Mouse (Mus musculus) midbrain, embryonic 14.5 days (tissue): Measurements from ENCODE around the gene Foxred2. TPM values are rescaled to one million over a fixed set of nuclear protein-coding genes. Genes with fewer than 3 reads are reported as not detected.

ENCODE experiments used
- ATAC-seq: fragments of 200-750 bp; cut with Nextera tagmentation; 2 replicates; pipeline ENCODE4 v1.8.0; 2017; ENCODE audit warnings: moderate number of reproducible peaks, moderate library complexity; ENCODE audit not compliant: low FRiP score, low TSS enrichment
- DNase-seq: peaks from one replicate; pipeline ENCODE4 v3.0.0-alpha.2; 2015
- H3K27ac ChIP-seq: fragments of 300-500 bp; sonication (generic); replicated peaks from 2 replicates; pipeline ENCODE4 v1.5.1; 2014; ENCODE audit warnings: mild to moderate bottlenecking, low read depth, low read length, moderate library complexity
- H3K27me3 ChIP-seq: fragments of 300-500 bp; sonication (generic); 2 replicates; pipeline ENCODE4 v1.6.1; 2014; ENCODE audit warnings: low read length, control low read depth, mixed read lengths; ENCODE audit not compliant: control insufficient read depth, insufficient read depth
- H3K36me3 ChIP-seq: fragments of 300-500 bp; sonication (generic); 2 replicates; pipeline ENCODE4 v1.6.1; 2014; ENCODE audit warnings: low read length, control low read depth; ENCODE audit not compliant: control insufficient read depth, insufficient read depth
- H3K4me1 ChIP-seq: fragments of 300-500 bp; sonication (generic); 2 replicates; pipeline ENCODE4 v1.6.1; 2014; ENCODE audit warnings: mild to moderate bottlenecking, antibody characterized with exemption, low read length, control low read depth; ENCODE audit not compliant: control insufficient read depth, insufficient read depth
- H3K4me2 ChIP-seq: fragments of 300-500 bp; sonication (generic); 2 replicates; pipeline ENCODE4 v1.6.1; 2014; ENCODE audit warnings: mild to moderate bottlenecking, low read length, moderate library complexity
- H3K4me3 ChIP-seq: fragments of 300-500 bp; sonication (generic); replicated peaks from 2 replicates; pipeline ENCODE4 v1.5.1; 2014; ENCODE audit warnings: low read depth, low read length
- H3K9ac ChIP-seq: fragments of 300-500 bp; sonication (generic); replicated peaks from 2 replicates; pipeline ENCODE4 v1.6.1; 2014; ENCODE audit warnings: mild to moderate bottlenecking, low read length, moderate library complexity
- H3K9me3 ChIP-seq: fragments of 300-500 bp; sonication (generic); 2 replicates; pipeline ENCODE4 v1.6.1; 2016; ENCODE audit warnings: low read length, control low read depth, mixed read lengths; ENCODE audit not compliant: control insufficient read depth
- WGBS: fragments of 180-500 bp; shearing (Covaris S2); extraction: QIAGEN DNeasy Blood & Tissue Kit; methylation state at CpG from one replicate; pipeline ENCODE4 v1.1.7; 2014; 5-methylcytosine and 5-hydroxymethylcytosine counted together
- polyA plus RNA-seq: library from polyadenylated mRNA; unstranded; fragments of >200 nt; fragmentation: Nextera tagmentation; extraction: Ambion mirVana; gene quantifications from 2 replicates; pipeline ENCODE4 v1.2.1, GENCODE M21; 2014

Gene Foxred2
- polyA plus RNA-seq, 1 experiment from 2014 or later = 9.2 TPM

GRCm38 (mm10) chr15:77926921-77927320 lies 29.6 kb downstream of the Foxred2 start:
- no peaks in the 10 kb centered on the region for H3K27me3 ChIP-seq
- H3K4me2 ChIP-seq = peak overlapping the region; percentile 75; the same call in 1 of the 2 replicates
- peaks cover 46% of the 10 kb centered on the region for H3K36me3 ChIP-seq
- H3K9ac ChIP-seq = no peak overlapping the region
- H3K9me3 ChIP-seq = no peaks in the 10 kb centered on the region
- peaks cover 17% of the 10 kb centered on the region for H3K4me1 ChIP-seq
- DNase-seq = no peak
- 95% methylated on average over 5 of the region's 5 CpGs for WGBS
- no peak overlapping the region for H3K27ac ChIP-seq
- ATAC-seq = no peak
- no peak overlapping the region for H3K4me3 ChIP-seq

- Histone ChIP-seq H3K27ac (no peak overlapping the region), H3K4me2 (no peak overlapping the region), H3K4me3 (no peak overlapping the region), H3K27me3 (no peaks in the 10 kb centered on the region), H3K9me3 (no peaks in the 10 kb centered on the region), H3K9ac (no peak overlapping the region), H3K4me1 (peaks cover 17% of the 10 kb centered on the region), H3K36me3 (peaks cover 61% of the 10 kb centered on the region)
- WGBS = 90% methylated on average over 2 of the region's 2 CpGs
- no peak for ATAC-seq
- no peak for DNase-seq
These were observed 31.3 kb downstream of the Foxred2 start for GRCm38 (mm10) chr15:77925195-77925594.

DNA sequence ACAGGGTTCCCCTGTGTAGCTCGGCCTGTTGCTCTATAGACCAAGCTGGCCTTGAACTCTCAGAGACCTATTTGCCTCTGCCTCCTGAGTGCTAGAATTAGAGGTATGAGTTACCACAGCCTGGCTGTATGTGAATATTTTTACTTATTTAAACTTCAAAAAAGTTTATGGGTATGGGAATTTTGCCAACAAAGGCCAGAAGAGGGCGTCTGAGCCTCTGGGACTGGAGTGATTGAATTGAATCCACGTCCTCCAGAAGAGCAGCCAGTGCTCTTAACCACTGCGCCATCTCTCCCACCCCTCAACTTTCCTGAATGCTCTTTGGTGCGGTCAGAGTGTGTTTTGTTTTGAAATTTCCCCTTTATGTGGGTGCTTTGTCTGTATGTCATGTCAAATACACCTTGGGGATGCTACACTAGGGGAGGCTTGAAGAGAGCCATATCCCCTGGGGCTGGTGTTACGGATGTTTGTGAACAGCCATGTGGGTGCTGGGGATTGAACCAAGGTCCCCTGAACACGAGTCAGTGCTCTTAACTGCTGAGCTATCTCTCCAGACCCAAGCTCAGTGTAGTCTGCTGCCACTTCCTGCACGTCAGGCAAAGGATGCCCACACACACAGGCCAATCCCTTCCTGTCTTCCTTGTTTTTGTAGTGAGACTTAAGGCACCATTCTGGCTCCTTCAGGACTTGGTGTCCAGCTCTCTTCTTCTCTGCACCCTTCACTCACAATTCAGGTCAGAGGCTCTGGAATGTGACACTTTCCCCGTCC lies 33.1 kb downstream of the Foxred2 start:
- no peak overlapping the region for H3K4me2 ChIP-seq
- DNase-seq (peak; percentile 25), ATAC-seq (no peak)
- 75% methylated on average over 9 of the region's 9 CpGs for WGBS
- peaks cover 75% of the 10 kb centered on the region for H3K36me3 ChIP-seq
- no peaks in the 10 kb centered on the region for H3K27me3 ChIP-seq
- H3K9ac ChIP-seq = no peak overlapping the region
- H3K4me1 ChIP-seq = peaks cover 9% of the 10 kb centered on the region
- H3K27ac ChIP-seq = no peak overlapping the region
- no peaks in the 10 kb centered on the region for H3K9me3 ChIP-seq
- no peak overlapping the region for H3K4me3 ChIP-seq

GRCm38 (mm10) chr15:77922710-77923109 lies 33.8 kb downstream of the Foxred2 start:
- peaks cover 74% of the 10 kb centered on the region for H3K36me3 ChIP-seq
- 88% methylated on average over 9 of the region's 9 CpGs for WGBS
- DNase-seq (no peak), ATAC-seq (no peak)
- no peak overlapping the region for H3K4me3 ChIP-seq
- H3K27ac ChIP-seq = no peak overlapping the region
- no peaks in the 10 kb centered on the region for H3K9me3 ChIP-seq
- H3K27me3 ChIP-seq = no peaks in the 10 kb centered on the region
- H3K4me2 ChIP-seq = no peak overlapping the region
- H3K9ac ChIP-seq = no peak overlapping the region
- peaks cover 5% of the 10 kb centered on the region for H3K4me1 ChIP-seq

GRCm38 (mm10) chr15:77921636-77922035 lies 34.9 kb downstream of the Foxred2 start:
- Histone ChIP-seq H3K9ac (no peak overlapping the region), H3K4me2 (no peak overlapping the region), H3K36me3 (peaks cover 67% of the 10 kb centered on the region), H3K4me1 (no peaks in the 10 kb centered on the region), H3K4me3 (no peak overlapping the region), H3K27me3 (no peaks in the 10 kb centered on the region), H3K27ac (no peak overlapping the region), H3K9me3 (no peaks in the 10 kb centered on the region)
- WGBS = 94% methylated on average over 6 of the region's 6 CpGs
- ATAC-seq (no peak), DNase-seq (no peak)

- Histone ChIP-seq H3K9ac (no peak overlapping the region), H3K27me3 (no peaks in the 10 kb centered on the region), H3K4me2 (no peak overlapping the region), H3K27ac (no peak overlapping the region), H3K36me3 (peaks cover 68% of the 10 kb centered on the region), H3K4me3 (no peak overlapping the region), H3K9me3 (no peaks in the 10 kb centered on the region), H3K4me1 (no peaks in the 10 kb centered on the region)
- ATAC-seq (no peak), DNase-seq (no peak)
- 86% methylated on average over 10 of the region's 10 CpGs for WGBS
These were observed 35.7 kb downstream of the Foxred2 start for GRCm38 (mm10) chr15:77920511-77921462.

- H3K27ac ChIP-seq = no peak overlapping the region
- no peaks in the 10 kb centered on the region for H3K9me3 ChIP-seq
- ATAC-seq (no peak), DNase-seq (no peak)
- H3K4me3 ChIP-seq = no peak overlapping the region
- no peaks in the 10 kb centered on the region for H3K27me3 ChIP-seq
- H3K4me1 ChIP-seq = no peaks in the 10 kb centered on the region
- no peak overlapping the region for H3K9ac ChIP-seq
- WGBS = 95% methylated on average over 12 of the region's 12 CpGs
- peaks cover 71% of the 10 kb centered on the region for H3K36me3 ChIP-seq
- H3K4me2 ChIP-seq = no peak overlapping the region
These were observed 37.1 kb downstream of the Foxred2 start for GRCm38 (mm10) chr15:77919441-77919840.

DNA sequence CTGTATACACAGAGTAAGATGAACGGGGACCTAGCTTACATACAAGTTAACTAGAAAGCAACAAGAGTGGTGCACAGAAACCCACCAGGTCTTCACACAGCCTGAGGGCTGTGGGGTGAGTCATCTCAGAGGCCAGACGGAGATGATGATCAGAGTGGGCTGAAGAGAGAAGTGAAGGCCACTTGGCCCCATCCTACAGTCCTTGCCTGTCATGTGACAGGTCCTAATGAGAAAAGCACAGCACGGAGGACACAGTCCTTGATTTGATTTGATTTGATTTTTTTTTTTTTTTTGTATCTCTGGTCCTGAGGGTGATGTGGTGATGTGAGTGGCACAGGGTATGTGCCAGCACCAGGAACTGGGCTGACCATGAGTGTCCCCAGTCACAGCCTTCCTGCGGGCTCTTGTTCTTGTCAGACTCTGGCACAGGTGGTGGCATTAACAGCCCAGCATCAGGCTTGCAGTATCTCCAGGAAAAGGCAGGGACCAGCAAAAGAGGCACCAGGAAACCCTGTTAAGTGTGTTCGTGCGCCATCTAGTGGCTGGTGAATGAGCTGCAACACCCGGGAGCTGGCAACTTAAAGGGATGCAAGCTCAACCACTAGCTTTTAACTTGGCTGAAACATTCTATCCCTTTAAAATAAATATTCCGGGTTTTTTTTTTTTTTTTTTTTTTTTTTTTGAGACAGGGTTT lies 39.5 kb downstream of the Foxred2 start:
- H3K36me3 ChIP-seq = peaks cover 55% of the 10 kb centered on the region

More for the DNA sequence above, 39.5 kb downstream of the Foxred2 start:
- ATAC-seq (no peak), DNase-seq (peak; percentile 95)
- H3K4me3 ChIP-seq = no peak overlapping the region
- H3K27me3 ChIP-seq = no peaks in the 10 kb centered on the region
- no peaks in the 10 kb centered on the region for H3K4me1 ChIP-seq
- no peaks in the 10 kb centered on the region for H3K9me3 ChIP-seq
- H3K9ac ChIP-seq = no peak overlapping the region
- no peak overlapping the region for H3K4me2 ChIP-seq
- 46% methylated on average over 8 of the region's 8 CpGs for WGBS
- no peak overlapping the region for H3K27ac ChIP-seq
